Mouse (Mus musculus) embryonic facial prominence, embryonic 10.5 days (tissue): ENCODE results near the gene Rtkn2. TPM values are rescaled to one million over a fixed set of nuclear protein-coding genes. Genes with fewer than 3 reads are reported as not detected.

Experiments used
- DNase-seq: peaks from one replicate; pipeline ENCODE4 v3.0.0-alpha.2; 2017; ENCODE audit warnings: low spot score
- H3K27ac ChIP-seq: fragments of 300-500 bp; sonication (generic); replicated peaks from 2 replicates; pipeline ENCODE4 v1.5.1; 2016; ENCODE audit warnings: mild to moderate bottlenecking
- H3K27me3 ChIP-seq: fragments of 300-500 bp; sonication (generic); replicated peaks from 2 replicates; pipeline ENCODE4 v1.6.1; 2016; ENCODE audit warnings: low read depth, mild to moderate bottlenecking; ENCODE audit not compliant: poor library complexity, severe bottlenecking
- H3K36me3 ChIP-seq: fragments of 300-500 bp; sonication (generic); replicated peaks from 2 replicates; pipeline ENCODE4 v1.6.1; 2016; ENCODE audit warnings: mild to moderate bottlenecking, moderate library complexity
- H3K4me1 ChIP-seq: fragments of 300-500 bp; sonication (generic); 2 replicates; pipeline ENCODE4 v1.6.1; 2016
- H3K4me3 ChIP-seq: fragments of 300-500 bp; sonication (generic); 2 replicates; pipeline ENCODE4 v1.5.1; 2016; ENCODE audit warnings: mild to moderate bottlenecking, moderate library complexity
- H3K9me3 ChIP-seq: fragments of 300-500 bp; sonication (generic); 2 replicates; pipeline ENCODE4 v1.6.1; 2016; ENCODE audit warnings: mild to moderate bottlenecking
- WGBS: fragments of 180-500 bp; shearing (Covaris S2); methylation state at CpG from one replicate; pipeline ENCODE4 v1.1.7; 2016; 5-methylcytosine and 5-hydroxymethylcytosine counted together
- polyA plus RNA-seq: library from polyadenylated mRNA; unstranded; fragments of >200 nt; fragmentation: Nextera tagmentation; extraction: Ambion mirVana; gene quantifications from 2 replicates; pipeline ENCODE4 v1.2.1, GENCODE M21; 2016

Rtkn2 gene
- 11.7 and 12.8 TPM in 2 replicates for polyA plus RNA-seq

DNA sequence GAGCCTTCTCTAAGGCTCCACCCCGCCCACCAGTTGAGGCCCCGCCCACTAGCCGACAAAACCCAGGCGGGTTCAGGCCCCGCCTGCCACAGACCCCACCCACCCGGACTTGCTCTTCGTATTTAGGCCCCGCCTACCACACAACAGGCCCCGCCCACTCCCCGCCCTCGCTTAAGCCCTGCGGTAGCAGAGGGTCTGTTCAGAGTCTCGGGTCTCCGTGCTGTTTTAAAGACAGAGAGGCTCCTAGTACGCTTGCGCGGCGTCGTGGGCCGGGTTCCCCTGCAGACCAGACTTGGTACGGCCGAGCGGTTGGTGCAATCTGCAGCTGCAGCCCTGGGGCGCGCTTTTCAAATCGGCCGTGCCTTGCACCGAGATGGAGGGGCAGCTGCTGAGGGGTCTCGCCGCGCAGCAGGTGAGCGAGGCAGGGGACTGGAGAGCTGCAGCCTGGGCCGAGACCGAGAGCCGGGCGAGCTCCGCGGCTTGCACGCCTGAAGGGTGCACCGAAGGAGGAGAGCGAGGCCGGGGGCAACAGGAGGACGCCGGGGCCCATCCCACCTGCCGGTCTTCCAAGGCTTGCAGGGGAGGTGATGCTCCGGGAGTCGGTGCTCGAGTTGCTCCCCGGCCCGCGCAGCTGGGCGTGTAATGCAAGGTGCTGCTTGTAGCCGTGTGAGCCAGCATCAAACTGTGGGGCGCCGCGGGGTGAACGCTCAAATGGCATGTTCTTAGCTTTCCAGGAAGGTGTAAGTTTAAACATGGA is at the start of gene Rtkn2:
Gene Rtkn2, plus strand, starts transcription at position 170 of the 757 bp plus-strand sequence.
- H3K36me3 ChIP-seq: no peaks in the 10 kb centered on the region; the same call in 1 of the 2 replicates
- H3K27ac ChIP-seq: peak within 1 kb of the TSS; percentile 92
- no peaks in the 10 kb centered on the region for H3K9me3 ChIP-seq
- no peaks in the 10 kb centered on the region for H3K4me1 ChIP-seq
- WGBS: under 1% methylated on average over 57 of the region's 57 CpGs
- peak; percentile 99 for DNase-seq
- peak within 1 kb of the TSS; percentile 87 for H3K4me3 ChIP-seq
- no peaks in the 10 kb centered on the region for H3K27me3 ChIP-seq

GRCm38 (mm10) chr10:67931328-67931727 is 48.0 kb upstream of the Rtkn2 start:
- no peaks in the 10 kb centered on the region for H3K36me3 ChIP-seq
- no peaks in the 10 kb centered on the region for H3K4me1 ChIP-seq
- WGBS: 80% methylated on average over 4 of the region's 4 CpGs
- H3K9me3 ChIP-seq: no peaks in the 10 kb centered on the region
- DNase-seq: no peak
- H3K4me3 ChIP-seq: no peak overlapping the region
- H3K27me3 ChIP-seq: no peaks in the 10 kb centered on the region
- H3K27ac ChIP-seq: no peak overlapping the region

- no peaks in the 10 kb centered on the region for H3K36me3 ChIP-seq
- no peak overlapping the region for H3K4me3 ChIP-seq
- no peaks in the 10 kb centered on the region for H3K9me3 ChIP-seq
- no peaks in the 10 kb centered on the region for H3K4me1 ChIP-seq
- DNase-seq: no peak
- 91% methylated on average over 11 of the region's 11 CpGs for WGBS
- H3K27ac ChIP-seq: no peak overlapping the region
- no peaks in the 10 kb centered on the region for H3K27me3 ChIP-seq
Measured at GRCm38 (mm10) chr10:67932780-67933179, 46.6 kb upstream of the Rtkn2 start.

DNA sequence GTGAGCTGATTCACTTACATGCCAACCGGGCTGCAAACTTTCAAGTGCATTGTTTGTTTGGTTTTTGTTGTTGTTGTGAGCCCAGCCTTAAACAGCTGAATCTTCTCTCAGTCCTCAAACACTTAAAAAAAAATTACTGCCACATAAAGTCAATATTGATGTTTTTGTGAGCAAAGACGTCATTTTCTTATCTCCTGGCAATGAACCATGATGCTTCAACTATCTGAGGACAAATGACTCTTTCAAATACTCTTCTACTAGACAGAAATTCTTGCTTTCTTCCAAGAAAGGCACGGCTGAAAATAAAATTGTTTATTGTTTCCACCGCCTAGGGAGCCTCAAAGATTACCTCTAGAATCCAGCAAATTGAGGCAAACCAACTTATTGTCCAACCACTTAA is 42.4 kb upstream of the Rtkn2 start:
- no peaks in the 10 kb centered on the region for H3K27me3 ChIP-seq
- H3K4me1 ChIP-seq: no peaks in the 10 kb centered on the region
- 80% methylated on average over 4 of the region's 4 CpGs for WGBS
- H3K36me3 ChIP-seq: no peaks in the 10 kb centered on the region
- no peak for DNase-seq
- H3K27ac ChIP-seq: no peak overlapping the region
- H3K4me3 ChIP-seq: no peak overlapping the region
- H3K9me3 ChIP-seq: no peaks in the 10 kb centered on the region

GRCm38 (mm10) chr10:67937775-67938174 is 41.6 kb upstream of the Rtkn2 start:
- Histone ChIP-seq H3K36me3 (no peaks in the 10 kb centered on the region), H3K27me3 (no peaks in the 10 kb centered on the region), H3K27ac (no peak overlapping the region), H3K9me3 (no peaks in the 10 kb centered on the region), H3K4me1 (no peaks in the 10 kb centered on the region), H3K4me3 (no peak overlapping the region)
- 88% methylated on average over 5 of the region's 5 CpGs for WGBS
- DNase-seq: no peak

GRCm38 (mm10) chr10:67939546-67939945 is 39.8 kb upstream of the Rtkn2 start:
- H3K4me1 ChIP-seq: no peaks in the 10 kb centered on the region
- H3K4me3 ChIP-seq: no peak overlapping the region
- no peaks in the 10 kb centered on the region for H3K9me3 ChIP-seq
- no peak for DNase-seq
- no peaks in the 10 kb centered on the region for H3K36me3 ChIP-seq
- H3K27ac ChIP-seq: no peak overlapping the region
- 77% methylated on average over 12 of the region's 12 CpGs for WGBS
- H3K27me3 ChIP-seq: no peaks in the 10 kb centered on the region

- Histone ChIP-seq H3K9me3 (no peaks in the 10 kb centered on the region), H3K4me1 (no peaks in the 10 kb centered on the region), H3K27ac (no peak overlapping the region), H3K4me3 (no peak overlapping the region), H3K27me3 (no peaks in the 10 kb centered on the region), H3K36me3 (no peaks in the 10 kb centered on the region)
- WGBS: 91% methylated on average over 4 of the region's 4 CpGs
- DNase-seq: no peak
Measured at GRCm38 (mm10) chr10:67943513-67943912, 35.9 kb upstream of the Rtkn2 start.

GRCm38 (mm10) chr10:67950059-67950748 is 29.2 kb upstream of the Rtkn2 start:
- H3K27ac ChIP-seq: no peak overlapping the region
- no peaks in the 10 kb centered on the region for H3K36me3 ChIP-seq
- no peaks in the 10 kb centered on the region for H3K4me1 ChIP-seq
- H3K9me3 ChIP-seq: no peaks in the 10 kb centered on the region
- no peaks in the 10 kb centered on the region for H3K27me3 ChIP-seq
- no peak overlapping the region for H3K4me3 ChIP-seq
- no peak for DNase-seq
- 86% methylated on average over 8 of the region's 8 CpGs for WGBS

DNA sequence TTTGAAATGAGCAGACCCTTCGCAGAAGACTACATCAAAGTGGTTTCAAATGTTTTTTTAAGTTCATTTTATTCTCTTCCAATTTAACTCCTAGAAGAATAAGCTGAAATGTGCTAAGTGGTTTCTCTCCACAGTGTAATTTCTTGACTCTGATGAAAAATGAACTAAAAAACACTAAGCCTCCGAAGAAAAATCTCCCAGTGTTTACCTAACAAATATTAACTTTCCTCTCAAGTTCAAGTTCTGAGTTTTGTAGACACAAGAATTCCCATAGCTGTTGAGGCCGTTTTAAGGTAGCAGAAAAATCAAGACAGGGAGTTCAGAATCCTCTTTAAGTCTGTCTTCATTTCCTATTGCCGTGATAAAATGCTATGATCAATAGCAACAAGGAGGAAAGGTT is 27.7 kb upstream of the Rtkn2 start:
- DNase-seq: no peak
- Histone ChIP-seq H3K27me3 (no peaks in the 10 kb centered on the region), H3K4me3 (no peak overlapping the region), H3K27ac (no peak overlapping the region), H3K4me1 (no peaks in the 10 kb centered on the region), H3K9me3 (no peaks in the 10 kb centered on the region), H3K36me3 (no peaks in the 10 kb centered on the region)
- WGBS: 83% methylated on average over 4 of the region's 4 CpGs

DNA sequence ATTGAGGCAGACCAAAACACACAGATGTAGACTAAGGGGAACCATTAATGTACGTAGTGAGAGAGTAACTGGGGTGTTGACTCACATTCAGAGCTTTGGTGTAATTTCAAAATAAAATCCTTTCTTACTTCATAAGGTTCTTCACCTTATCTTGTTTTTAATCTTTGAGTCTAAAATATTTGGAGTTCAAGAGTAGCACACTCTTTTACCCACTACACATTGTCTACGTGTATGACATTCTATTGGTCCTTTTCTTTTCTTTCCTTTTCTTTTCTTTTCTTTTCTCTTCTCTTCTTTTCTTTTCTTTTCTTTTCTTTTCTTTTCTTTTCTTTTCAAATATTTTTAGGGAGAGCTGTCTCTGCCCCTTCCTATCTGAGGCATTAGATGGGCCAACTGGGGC is 23.4 kb upstream of the Rtkn2 start:
- H3K27ac ChIP-seq: no peak overlapping the region
- H3K27me3 ChIP-seq: no peaks in the 10 kb centered on the region
- no peak overlapping the region for H3K4me3 ChIP-seq
- H3K36me3 ChIP-seq: no peaks in the 10 kb centered on the region
- WGBS: 90% methylated on average over 2 of the region's 2 CpGs
- no peaks in the 10 kb centered on the region for H3K9me3 ChIP-seq
- DNase-seq: no peak
- H3K4me1 ChIP-seq: no peaks in the 10 kb centered on the region

- H3K27me3 ChIP-seq: 0 out of 2 replicates have a peak, but pooled peaks cover 11% of the 10 kb centered on the region
- no peak overlapping the region for H3K27ac ChIP-seq
- no peak for DNase-seq
- H3K4me3 ChIP-seq: no peak overlapping the region
- WGBS: 76% methylated on average over 3 of the region's 3 CpGs
- H3K4me1 ChIP-seq: no peaks in the 10 kb centered on the region; the same call in 1 of the 2 replicates
- H3K36me3 ChIP-seq: no peaks in the 10 kb centered on the region
- no peaks in the 10 kb centered on the region for H3K9me3 ChIP-seq
Measured at GRCm38 (mm10) chr10:67959982-67960381, 19.4 kb upstream of the Rtkn2 start.

DNA sequence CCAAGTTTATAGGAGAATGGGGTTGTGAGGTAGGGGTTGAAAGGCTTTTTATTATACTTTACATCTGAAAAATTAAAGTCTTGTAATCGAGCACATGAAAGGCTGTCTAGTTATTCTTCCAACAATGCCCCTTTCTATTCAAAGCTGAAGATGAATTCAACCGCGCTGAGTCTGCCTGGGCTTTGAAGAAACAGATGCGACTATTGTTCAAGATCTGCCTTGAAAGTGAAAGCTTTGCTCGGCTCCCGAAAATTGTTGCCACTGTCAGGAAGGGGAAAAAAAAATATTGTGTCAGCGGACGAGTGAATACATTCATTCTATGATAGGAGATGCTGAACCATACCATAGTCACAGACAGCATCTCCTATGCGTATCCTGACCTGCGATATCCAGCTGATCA is 16.9 kb upstream of the Rtkn2 start:
- no peaks in the 10 kb centered on the region for H3K9me3 ChIP-seq
- DNase-seq: no peak
- 46% methylated on average over 10 of the region's 10 CpGs for WGBS
- H3K4me1 ChIP-seq: peaks cover 5% of the 10 kb centered on the region; the same call in 1 of the 2 replicates
- H3K36me3 ChIP-seq: no peaks in the 10 kb centered on the region
- no peak overlapping the region for H3K27ac ChIP-seq
- H3K27me3 ChIP-seq: 0 out of 2 replicates have a peak, but pooled peaks cover 11% of the 10 kb centered on the region
- no peak overlapping the region for H3K4me3 ChIP-seq

- Histone ChIP-seq H3K27me3 (0 out of 2 replicates have a peak, but pooled peaks cover 11% of the 10 kb centered on the region), H3K4me1 (peaks cover 5% of the 10 kb centered on the region; the same call in 1 of the 2 replicates), H3K27ac (no peak overlapping the region), H3K9me3 (no peaks in the 10 kb centered on the region), H3K36me3 (no peaks in the 10 kb centered on the region), H3K4me3 (no peak overlapping the region)
- WGBS: 47% methylated on average over 8 of the region's 8 CpGs
- no peak for DNase-seq
Measured at GRCm38 (mm10) chr10:67964060-67964459, 15.3 kb upstream of the Rtkn2 start.
